Mouse (Mus musculus) heart, adult 9 months (tissue): ENCODE measurements around the gene Olfr1245.
"Not testable (repeated sequence)": the region's sequence is repeated elsewhere in the genome, so short reads cannot be mapped to it uniquely, and the experiment has no call there.

Experiments
- DNase-seq, 2 experiments: peaks; one replicate each; pipeline ENCODE4 v3.0.0; 2022; ENCODE audit warnings: low spot score in 2 of 2

The Olfr1245 gene

GRCm38 (mm10) chr2:89578347-89578746 lies at the start of gene Olfr1245:
Gene Olfr1245, minus strand, starts transcription at chr2:89578447.
- DNase-seq: no peak

GRCm38 (mm10) chr2:89618145-89618544 lies 39.9 kb upstream of the Olfr1245 start, which contains the start of gene Olfr1248:
Gene Olfr1248, minus strand, starts transcription at chr2:89618245.
- not testable (repeated sequence) for DNase-seq

DNA sequence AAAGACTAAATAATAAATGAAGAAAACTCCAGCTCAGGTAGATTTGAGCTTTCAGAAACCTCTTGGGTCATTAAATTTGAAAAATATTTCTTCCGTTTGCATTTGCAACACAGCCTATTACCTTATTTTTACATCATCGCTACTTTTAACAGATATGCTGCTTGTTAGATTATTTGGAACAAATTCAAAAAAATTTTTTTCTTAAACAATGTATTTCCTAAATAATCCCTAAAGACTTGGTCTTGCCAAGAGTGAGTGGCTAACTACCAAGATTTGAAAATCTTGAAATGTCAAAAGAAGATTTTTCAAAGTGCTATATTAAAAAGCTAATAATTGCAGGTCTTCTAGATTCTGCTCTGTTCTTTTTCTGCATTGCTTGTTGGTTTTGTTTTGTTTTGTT lies 35.8 kb upstream of the Olfr1245 start, which contains the start of gene Olfr1247:
TSS of gene Olfr1247 (minus strand) at position 101 of the 400 bp plus-strand sequence.
- no peak for DNase-seq

DNA sequence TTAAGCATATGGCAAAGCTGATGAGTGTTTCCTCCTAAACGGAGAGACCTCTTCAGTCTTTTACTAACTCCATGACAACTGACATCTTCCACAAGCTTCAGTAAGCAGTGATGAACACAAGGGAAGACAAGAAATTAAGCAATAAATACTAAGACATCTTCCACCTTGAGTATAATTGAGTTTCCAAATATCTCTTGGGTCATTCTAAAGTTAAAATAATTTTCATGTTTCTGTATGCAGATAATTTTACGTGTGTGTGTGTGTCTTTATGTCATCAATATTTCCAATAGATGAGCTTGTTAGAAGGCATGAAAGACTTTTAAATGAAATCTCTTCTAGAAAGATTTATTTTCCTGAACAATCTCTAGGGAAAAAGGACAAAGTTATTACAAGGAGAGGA lies 14.8 kb upstream of the Olfr1245 start, which contains the start of gene Olfr1246:
TSS of gene Olfr1246 (minus strand) at position 101 of the 400 bp plus-strand sequence.
- no peak for DNase-seq

DNA sequence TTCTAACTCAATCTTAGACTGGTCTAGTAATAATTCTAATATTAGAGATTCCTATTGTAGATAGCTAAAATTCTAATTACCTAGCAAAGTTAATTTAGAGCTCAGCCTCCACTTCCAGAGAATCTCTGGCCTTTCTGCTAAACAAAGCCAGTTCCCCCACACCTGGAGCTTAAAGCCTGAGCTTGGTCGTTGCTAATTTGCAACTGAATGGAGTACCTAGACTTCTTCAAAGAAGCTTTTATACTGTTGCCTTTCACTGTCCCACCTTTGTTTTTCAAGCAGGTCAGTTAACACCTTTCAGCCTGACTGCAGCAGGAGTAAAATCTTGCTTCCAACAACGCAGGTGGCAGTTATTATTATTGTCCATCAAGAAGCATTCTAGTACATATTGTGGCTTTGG lies 15.5 kb downstream of the Olfr1245 start:
- DNase-seq: not testable (repeated sequence)

DNA sequence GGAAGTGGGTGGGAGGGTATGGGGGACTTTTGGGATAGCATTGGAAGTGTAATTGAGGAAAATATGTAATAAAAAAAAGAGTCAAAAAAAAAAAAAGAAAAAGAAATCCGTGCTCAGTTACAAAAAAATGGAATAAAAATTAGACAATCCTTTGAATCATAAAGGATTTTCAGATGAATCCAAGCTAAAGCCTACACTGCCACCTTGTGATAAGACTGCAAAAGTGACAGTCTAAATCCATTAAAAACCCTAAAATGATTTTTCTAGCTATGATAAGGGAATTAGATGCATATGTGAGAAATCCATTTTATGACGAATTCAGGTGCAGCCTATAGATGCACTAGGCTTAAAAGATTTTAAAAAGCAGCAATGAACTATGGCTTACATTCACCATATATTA lies 33.7 kb downstream of the Olfr1245 start:
- no peak for DNase-seq

DNA sequence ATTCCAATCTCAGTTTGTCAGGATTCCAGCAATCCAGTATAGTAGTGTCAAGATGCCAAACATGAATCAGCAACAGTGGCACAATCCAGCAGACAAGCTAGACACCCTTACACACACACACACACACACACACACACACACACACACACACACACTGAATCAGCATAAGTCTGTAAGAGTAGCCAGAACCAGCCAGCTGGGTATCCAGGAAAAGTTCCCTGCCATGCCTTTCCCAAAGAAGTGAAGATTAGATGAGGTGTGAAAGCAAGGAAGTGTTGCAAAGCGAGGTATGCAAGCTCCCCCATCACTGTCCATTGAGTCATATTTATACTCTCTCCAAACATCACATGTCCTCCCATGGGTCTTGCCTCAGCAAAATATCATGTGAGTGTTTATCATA lies 38.3 kb downstream of the Olfr1245 start:
- no peak for DNase-seq

- DNase-seq: no peak
Measured at GRCm38 (mm10) chr2:89531387-89531786, 46.9 kb downstream of the Olfr1245 start, which contains the start of gene Olfr1243. Gene Olfr1243, minus strand, starts transcription at chr2:89531487.
